ENCODE assay signal across 10 mouse cellular contexts in the genomic region with DNA sequence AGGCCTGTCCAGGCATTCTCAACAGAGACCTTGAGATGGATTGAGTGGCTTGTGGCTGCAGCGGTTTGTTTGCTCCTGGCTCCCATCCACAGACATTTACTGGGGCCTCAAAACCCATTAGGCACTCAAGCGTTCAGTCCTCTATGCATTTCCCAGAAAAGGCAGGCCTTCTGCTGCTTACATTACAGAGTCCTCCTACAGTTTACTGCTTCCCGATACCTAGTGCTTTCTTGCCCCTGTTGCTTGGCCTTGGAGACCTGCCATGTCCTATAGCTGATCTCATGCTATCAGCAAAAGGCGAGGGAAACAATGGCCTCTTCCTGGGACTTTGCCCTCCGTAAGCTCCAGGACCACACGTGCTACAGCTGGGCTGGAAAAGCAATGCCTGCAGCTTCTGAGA.
A peak's percentile ranks its signal among the peaks of the same experiment; 100 is the strongest.
DNase-seq lines count a peak whose midpoint lies in the region; ATAC-seq and TF ChIP-seq lines count a peak whose summit lies in the region.
"Had no signal": no experiment of that assay in that cellular context is flagged by ENCODE, and none has a peak within 500 bp of the region (broad histone marks: within the 10 kb centered on the region; RNA-seq: fewer than 3 reads in every experiment).

No protein-coding gene starts in this region.

- 81% methylated on average over 6 of the region's 6 CpGs for WGBS in forebrain, embryonic 10.5 days
- WGBS in forebrain, embryonic 15.5 days, result 31% methylated on average over 6 of the region's 6 CpGs
- 33% methylated on average over 6 of the region's 6 CpGs for WGBS in lung, embryonic 14.5 days
- WGBS in lung, adult 2 months, result 35% methylated on average over 6 of the region's 6 CpGs
- WGBS in kidney, embryonic 14.5 days, result 37% methylated on average over 6 of the region's 6 CpGs
- 35% methylated on average over 6 of the region's 6 CpGs for WGBS in stomach, embryonic 14.5 days

- no peak for DNase-seq in forebrain, embryonic 10.5 days (ENCODE audit: extremely low spot score, low spot score)
- peak; percentile 53 for DNase-seq in lung, embryonic 14.5 days
- DNase-seq in lung, adult 2 months, result no peak
- DNase-seq in natural killer cell, adult 2 months (ENCODE audit: low spot score in 2 of 2), result no peak
- no peak for DNase-seq in frontal cortex, adult 2 months (ENCODE audit: extremely low spot score in 1 of 2, low spot score in 1 of 2)
- DNase-seq: cerebellum, postnatal 10 days; layer of hippocampus, adult 9-11 months had no signal

- no peak overlapping the region for H3K4me3 ChIP-seq in forebrain, embryonic 10.5 days
- no peak overlapping the region for H3K4me3 ChIP-seq in forebrain, embryonic 15.5 days
- H3K4me3 ChIP-seq in lung, embryonic 14.5 days (ENCODE audit: low read depth, low read length), result no peak overlapping the region
- H3K4me3 ChIP-seq in lung, adult 2 months (replicated peaks; ENCODE audit: extremely low read depth, low read depth, low read length), result no peak overlapping the region
- H3K4me3 ChIP-seq in kidney, embryonic 14.5 days (ENCODE audit: low read length), result no peak overlapping the region
- no peak overlapping the region for H3K4me3 ChIP-seq in stomach, embryonic 14.5 days (ENCODE audit: low read depth, low read length)

- no peak for TF ChIP-seq POLR2A in lung, adult 2 months (IDR thresholded peaks at IDR 0.05; ENCODE audit: borderline replicate concordance, extremely low read depth, low read depth, low read length)

- no peaks in the 10 kb centered on the region for H3K9me3 ChIP-seq in forebrain, embryonic 10.5 days
- H3K9me3 ChIP-seq in forebrain, embryonic 15.5 days, result no peaks in the 10 kb centered on the region
- H3K9me3 ChIP-seq in lung, embryonic 14.5 days (ENCODE audit: low read depth, low read length), result no peaks in the 10 kb centered on the region
- H3K9me3 ChIP-seq in kidney, embryonic 14.5 days (ENCODE audit: control insufficient read depth, low read length), result no peaks in the 10 kb centered on the region
- no peaks in the 10 kb centered on the region for H3K9me3 ChIP-seq in stomach, embryonic 14.5 days (ENCODE audit: control insufficient read depth, low read depth, low read length)

- no peak overlapping the region for H3K4me2 ChIP-seq in forebrain, embryonic 15.5 days (replicated peaks)
- no peak overlapping the region for H3K4me2 ChIP-seq in lung, embryonic 14.5 days
- no peak overlapping the region for H3K4me2 ChIP-seq in kidney, embryonic 14.5 days (replicated peaks; ENCODE audit: low read depth, low read length)
- no peak overlapping the region for H3K4me2 ChIP-seq in stomach, embryonic 14.5 days (replicated peaks; ENCODE audit: low read depth, low read length)

- H3K27me3 ChIP-seq in forebrain, embryonic 10.5 days (ENCODE audit: poor library complexity, severe bottlenecking), result no peaks in the 10 kb centered on the region
- H3K27me3 ChIP-seq in forebrain, embryonic 15.5 days, result no peaks in the 10 kb centered on the region
- H3K27me3 ChIP-seq in lung, embryonic 14.5 days (ENCODE audit: insufficient read depth, low read length), result no peaks in the 10 kb centered on the region
- no peaks in the 10 kb centered on the region for H3K27me3 ChIP-seq in kidney, embryonic 14.5 days (ENCODE audit: control insufficient read depth, insufficient read depth, low read length)
- H3K27me3 ChIP-seq in stomach, embryonic 14.5 days (ENCODE audit: control insufficient read depth, insufficient read depth, low read length), result no peaks in the 10 kb centered on the region

- no peaks in the 10 kb centered on the region for H3K36me3 ChIP-seq in forebrain, embryonic 10.5 days (replicated peaks)
- no peaks in the 10 kb centered on the region for H3K36me3 ChIP-seq in forebrain, embryonic 15.5 days
- H3K36me3 ChIP-seq in lung, embryonic 14.5 days (ENCODE audit: insufficient read depth), result no peaks in the 10 kb centered on the region
- H3K36me3 ChIP-seq in kidney, embryonic 14.5 days (ENCODE audit: control insufficient read depth, insufficient read depth, low read length), result no peaks in the 10 kb centered on the region
- no peaks in the 10 kb centered on the region for H3K36me3 ChIP-seq in stomach, embryonic 14.5 days (ENCODE audit: control insufficient read depth, insufficient read depth, low read length)

- H3K27ac ChIP-seq in forebrain, embryonic 10.5 days, result peak overlapping the region; percentile 4; the same call in 1 of the 2 replicates
- no peak overlapping the region for H3K27ac ChIP-seq in forebrain, embryonic 15.5 days (replicated peaks)
- peak overlapping the region; percentile 47; the same call in 1 of the 2 replicates for H3K27ac ChIP-seq in lung, embryonic 14.5 days (ENCODE audit: low read depth)
- H3K27ac ChIP-seq in kidney, embryonic 14.5 days (ENCODE audit: low read depth, low read length), result peak overlapping the region; percentile 69
- H3K27ac ChIP-seq in stomach, embryonic 14.5 days (ENCODE audit: low read length), result peak overlapping the region; percentile 48; the same call in 1 of the 2 replicates

- TF ChIP-seq CTCF in lung, embryonic 14.5 days (IDR thresholded peaks at IDR 0.05; ENCODE audit: low read depth), result no peak
- TF ChIP-seq CTCF in lung, adult 2 months (IDR thresholded peaks at IDR 0.05; ENCODE audit: insufficient read depth, low read length), result no peak

- H3K4me1 ChIP-seq in forebrain, embryonic 10.5 days, result peaks cover 33% of the 10 kb centered on the region
- peaks cover 18% of the 10 kb centered on the region for H3K4me1 ChIP-seq in forebrain, embryonic 15.5 days
- peaks cover 17% of the 10 kb centered on the region; the same call in 1 of the 2 replicates for H3K4me1 ChIP-seq in lung, embryonic 14.5 days (ENCODE audit: insufficient read depth)
- H3K4me1 ChIP-seq in lung, adult 2 months (ENCODE audit: control insufficient read depth, insufficient read depth, low read length), result peaks cover 16% of the 10 kb centered on the region
- peaks cover 22% of the 10 kb centered on the region for H3K4me1 ChIP-seq in kidney, embryonic 14.5 days (ENCODE audit: control insufficient read depth, insufficient read depth, low read length)
- H3K4me1 ChIP-seq in stomach, embryonic 14.5 days (ENCODE audit: control insufficient read depth, insufficient read depth, low read length), result peaks cover 13% of the 10 kb centered on the region

- no peak overlapping the region for H3K9ac ChIP-seq in forebrain, embryonic 15.5 days (replicated peaks)
- H3K9ac ChIP-seq in lung, embryonic 14.5 days, result no peak overlapping the region
- no peak overlapping the region for H3K9ac ChIP-seq in kidney, embryonic 14.5 days (ENCODE audit: low read depth, low read length)
- no peak overlapping the region for H3K9ac ChIP-seq in stomach, embryonic 14.5 days (replicated peaks; ENCODE audit: low read depth, low read length)

- no peak for ATAC-seq in forebrain, embryonic 15.5 days (replicated peaks)
- ATAC-seq in lung, embryonic 14.5 days (ENCODE audit: insufficient read depth), result 0 out of 2 replicates have a peak, but pooled peaks have one; percentile 24
- no peak for ATAC-seq in kidney, embryonic 14.5 days (ENCODE audit: low FRiP score, low TSS enrichment)
- peak; percentile 46; the same call in 1 of the 2 replicates for ATAC-seq in stomach, embryonic 14.5 days (ENCODE audit: insufficient number of reproducible peaks, insufficient read depth, low FRiP score, low read depth)

Comparison
In these comparisons a context has a peak if more than half of its experiments do, and no peak if none do; other contexts are left out.
1. ATAC-seq: peak in lung, embryonic 14.5 days (single experiment) and stomach, embryonic 14.5 days (single experiment); none in forebrain, embryonic 15.5 days (single experiment) and kidney, embryonic 14.5 days (single experiment).